In genomic region chr10:69046008-69046555, GRCm38 (mm10) we compare ENCODE assay signal across 13 mouse cellular contexts.
DNase-seq lines count a peak whose midpoint lies in the region; ATAC-seq lines count a peak whose summit lies in the region.
"Had no signal": no experiment of that assay in that cellular context is flagged by ENCODE, and none has a peak within 500 bp of the region (broad histone marks: within the 10 kb centered on the region; RNA-seq: fewer than 3 reads in every experiment).

No protein-coding gene starts in this region.

- no peak for ATAC-seq in hindbrain, embryonic 14.5 days (ENCODE audit: low FRiP score)
- no peak for ATAC-seq in hindbrain, embryonic 11.5 days (ENCODE audit: low FRiP score)
- 0 out of 2 replicates have a peak, but pooled peaks have one; percentile 20 for ATAC-seq in limb, embryonic 12.5 days (ENCODE audit: insufficient number of reproducible peaks, insufficient read depth, low FRiP score, low TSS enrichment, low read depth)
- ATAC-seq: liver, embryonic 12.5 days had no signal

- no peaks in the 10 kb centered on the region for H3K27me3 ChIP-seq in hindbrain, embryonic 14.5 days (ENCODE audit: control insufficient read depth, insufficient read depth, low read length)
- no peaks in the 10 kb centered on the region for H3K27me3 ChIP-seq in hindbrain, embryonic 11.5 days (ENCODE audit: control insufficient read depth, insufficient read depth, low read length)
- H3K27me3 ChIP-seq in limb, embryonic 12.5 days, result no peaks in the 10 kb centered on the region
- H3K27me3 ChIP-seq: liver, embryonic 12.5 days; megakaryocyte, embryonic 14.5 days had no signal

- WGBS in hindbrain, embryonic 14.5 days, result 33% methylated on average over 10 of the region's 10 CpGs
- WGBS in hindbrain, embryonic 11.5 days, result 50% methylated on average over 10 of the region's 10 CpGs
- 17% methylated on average over 10 of the region's 10 CpGs for WGBS in limb, embryonic 12.5 days

- no peak overlapping the region for H3K9ac ChIP-seq in hindbrain, embryonic 14.5 days
- H3K9ac ChIP-seq in hindbrain, embryonic 11.5 days (ENCODE audit: low read depth, low read length), result no peak overlapping the region
- H3K9ac ChIP-seq in limb, embryonic 12.5 days (replicated peaks), result no peak overlapping the region
- H3K9ac ChIP-seq: liver, embryonic 12.5 days had no signal

- no peaks in the 10 kb centered on the region for H3K9me3 ChIP-seq in hindbrain, embryonic 14.5 days (ENCODE audit: control insufficient read depth, low read length)
- no peaks in the 10 kb centered on the region for H3K9me3 ChIP-seq in hindbrain, embryonic 11.5 days (ENCODE audit: control insufficient read depth, low read length)
- H3K9me3 ChIP-seq in limb, embryonic 12.5 days, result no peaks in the 10 kb centered on the region

- no peaks in the 10 kb centered on the region for H3K36me3 ChIP-seq in hindbrain, embryonic 14.5 days (replicated peaks; ENCODE audit: control insufficient read depth, insufficient read depth)
- no peaks in the 10 kb centered on the region for H3K36me3 ChIP-seq in hindbrain, embryonic 11.5 days (ENCODE audit: control insufficient read depth, insufficient read depth, low read length)
- H3K36me3 ChIP-seq in limb, embryonic 12.5 days, result no peaks in the 10 kb centered on the region
- H3K36me3 ChIP-seq: liver, embryonic 12.5 days had no signal

- H3K27ac ChIP-seq in hindbrain, embryonic 14.5 days, result no peak overlapping the region
- no peak overlapping the region for H3K27ac ChIP-seq in hindbrain, embryonic 11.5 days (ENCODE audit: low read depth, low read length)
- H3K27ac ChIP-seq in limb, embryonic 12.5 days, result peak overlapping the region; percentile 19; the same call in 1 of the 2 replicates
- H3K27ac ChIP-seq: liver, embryonic 12.5 days had no signal

- no peak overlapping the region for H3K4me2 ChIP-seq in hindbrain, embryonic 14.5 days (replicated peaks)
- no peak overlapping the region for H3K4me2 ChIP-seq in hindbrain, embryonic 11.5 days (replicated peaks; ENCODE audit: low read depth, low read length)
- no peak overlapping the region; the same call in 1 of the 2 replicates for H3K4me2 ChIP-seq in limb, embryonic 12.5 days
- H3K4me2 ChIP-seq: liver, embryonic 12.5 days had no signal

- H3K4me1 ChIP-seq in hindbrain, embryonic 14.5 days (replicated peaks; ENCODE audit: control insufficient read depth, insufficient read depth, low read length), result peaks cover 30% of the 10 kb centered on the region
- H3K4me1 ChIP-seq in hindbrain, embryonic 11.5 days (replicated peaks; ENCODE audit: control insufficient read depth, insufficient read depth, low read length), result no peaks in the 10 kb centered on the region
- peaks cover 22% of the 10 kb centered on the region for H3K4me1 ChIP-seq in limb, embryonic 12.5 days (replicated peaks)
- H3K4me1 ChIP-seq: liver, embryonic 12.5 days; megakaryocyte, embryonic 14.5 days had no signal

- DNase-seq in hindbrain, embryonic 14.5 days (ENCODE audit: low spot score), result peak; percentile 60
- no peak for DNase-seq in hindbrain, embryonic 11.5 days (ENCODE audit: low spot score)
- DNase-seq in brain, adult 2 months (ENCODE audit: low read depth, low spot score), result peak; percentile 35
- peak; percentile 26 for DNase-seq in embryo, embryonic 11.5 days (ENCODE audit: low read depth, low spot score)
- no peak for DNase-seq in right cerebral cortex, postnatal 14 days
- DNase-seq in left cerebral cortex, postnatal 36 days (ENCODE audit: low spot score in 2 of 2), result no peak
- DNase-seq: cerebellum, adult 9-11 months; gastrocnemius, postnatal 10 days; heart, postnatal 36 days; thymus, postnatal 4 days had no signal

- H3K4me3 ChIP-seq in hindbrain, embryonic 14.5 days (replicated peaks; ENCODE audit: low read length), result no peak overlapping the region
- H3K4me3 ChIP-seq in hindbrain, embryonic 11.5 days (ENCODE audit: low read depth, low read length), result no peak overlapping the region
- H3K4me3 ChIP-seq in limb, embryonic 12.5 days (replicated peaks), result no peak overlapping the region
- H3K4me3 ChIP-seq: liver, embryonic 12.5 days; megakaryocyte, embryonic 14.5 days had no signal

- intact Hi-C loops in left cerebral cortex, postnatal 36 days (cut with DNase I), result no loop called here

Comparison
In these comparisons a context has a peak if more than half of its experiments do, and no peak if none do; other contexts are left out.
1. DNase-seq: peak in hindbrain, embryonic 14.5 days (single experiment), brain, adult 2 months (single experiment) and embryo, embryonic 11.5 days (single experiment); none in hindbrain, embryonic 11.5 days (single experiment), right cerebral cortex, postnatal 14 days (single experiment) and left cerebral cortex, postnatal 36 days (0 of 2).